Mouse (Mus musculus): ENCODE data around the gene Tmem181a. TPM values are rescaled to one million over a fixed set of nuclear protein-coding genes. Genes with fewer than 3 reads are reported as not detected.
"Not testable (repeated sequence)": the region's sequence is repeated elsewhere in the genome, so short reads cannot be mapped to it uniquely, and the experiment has no call there.

Tmem181a gene
- polyA plus RNA-seq, 1 experiment from 2014 or later, result 60.2 TPM

GRCm38 (mm10) chr17:6271970-6272369 lies 15.3 kb downstream of the Tmem181a start:
- not testable (repeated sequence) for H3K4me3 ChIP-seq (ENCODE audit: low read length); H3K27me3 ChIP-seq (replicated peaks; ENCODE audit: control insufficient read depth, insufficient read depth, low read length); H3K9ac ChIP-seq (ENCODE audit: low read depth, low read length); H3K4me2 ChIP-seq (ENCODE audit: low read length); H3K4me1 ChIP-seq (ENCODE audit: control insufficient read depth, insufficient read depth, low read depth, low read length); H3K9me3 ChIP-seq (ENCODE audit: control insufficient read depth, low read length); H3K27ac ChIP-seq (ENCODE audit: low read depth, low read length); ATAC-seq; H3K36me3 ChIP-seq (ENCODE audit: control insufficient read depth, insufficient read depth, low read length)
- WGBS, result 77% methylated on average over 6 of the region's 6 CpGs

- not testable (repeated sequence) for ATAC-seq
Observed at GRCm38 (mm10) chr17:6274693-6275092, 18.0 kb downstream of the Tmem181a start.

GRCm38 (mm10) chr17:6279205-6279604 lies 22.5 kb downstream of the Tmem181a start:
- H3K4me3 ChIP-seq (ENCODE audit: low read length); H3K36me3 ChIP-seq (ENCODE audit: control insufficient read depth, insufficient read depth, low read length); H3K4me1 ChIP-seq (ENCODE audit: control insufficient read depth, insufficient read depth, low read depth, low read length); H3K27ac ChIP-seq (ENCODE audit: low read depth, low read length); H3K9me3 ChIP-seq (ENCODE audit: control insufficient read depth, low read length); H3K4me2 ChIP-seq (ENCODE audit: low read length); ATAC-seq; H3K9ac ChIP-seq (ENCODE audit: low read depth, low read length); H3K27me3 ChIP-seq (replicated peaks; ENCODE audit: control insufficient read depth, insufficient read depth, low read length): not testable (repeated sequence)
- 76% methylated on average over 8 of the region's 8 CpGs for WGBS

More at GRCm38 (mm10) chr17:6274693-6275092, 18.0 kb downstream of the Tmem181a start:
- not testable (repeated sequence) for H3K4me2 ChIP-seq (ENCODE audit: low read length); H3K27me3 ChIP-seq (replicated peaks; ENCODE audit: control insufficient read depth, insufficient read depth, low read length); H3K4me1 ChIP-seq (ENCODE audit: control insufficient read depth, insufficient read depth, low read depth, low read length); H3K9ac ChIP-seq (ENCODE audit: low read depth, low read length); H3K4me3 ChIP-seq (ENCODE audit: low read length); H3K36me3 ChIP-seq (ENCODE audit: control insufficient read depth, insufficient read depth, low read length); H3K9me3 ChIP-seq (ENCODE audit: control insufficient read depth, low read length); H3K27ac ChIP-seq (ENCODE audit: low read depth, low read length)
- 100% methylated on average over 4 of the region's 6 CpGs for WGBS

- WGBS, result 91% methylated on average over 7 of the region's 10 CpGs
- H3K9ac ChIP-seq (ENCODE audit: low read depth, low read length); H3K4me1 ChIP-seq (ENCODE audit: control insufficient read depth, insufficient read depth, low read depth, low read length); H3K4me2 ChIP-seq (ENCODE audit: low read length); H3K9me3 ChIP-seq (ENCODE audit: control insufficient read depth, low read length); H3K27me3 ChIP-seq (replicated peaks; ENCODE audit: control insufficient read depth, insufficient read depth, low read length); H3K4me3 ChIP-seq (ENCODE audit: low read length); H3K27ac ChIP-seq (ENCODE audit: low read depth, low read length); H3K36me3 ChIP-seq (ENCODE audit: control insufficient read depth, insufficient read depth, low read length); ATAC-seq: not testable (repeated sequence)
Observed at GRCm38 (mm10) chr17:6279772-6280171, 23.1 kb downstream of the Tmem181a start.

GRCm38 (mm10) chr17:6280513-6280912 lies 23.9 kb downstream of the Tmem181a start:
- H3K4me3 ChIP-seq (ENCODE audit: low read length); H3K4me1 ChIP-seq (ENCODE audit: control insufficient read depth, insufficient read depth, low read depth, low read length); H3K4me2 ChIP-seq (ENCODE audit: low read length); H3K9ac ChIP-seq (ENCODE audit: low read depth, low read length); H3K36me3 ChIP-seq (ENCODE audit: control insufficient read depth, insufficient read depth, low read length); ATAC-seq; H3K9me3 ChIP-seq (ENCODE audit: control insufficient read depth, low read length); H3K27me3 ChIP-seq (replicated peaks; ENCODE audit: control insufficient read depth, insufficient read depth, low read length); H3K27ac ChIP-seq (ENCODE audit: low read depth, low read length): not testable (repeated sequence)
- WGBS, result 94% methylated on average over 15 of the region's 19 CpGs

GRCm38 (mm10) chr17:6283137-6283536 lies 26.5 kb downstream of the Tmem181a start:
- H3K27me3 ChIP-seq (replicated peaks; ENCODE audit: control insufficient read depth, insufficient read depth, low read length); H3K27ac ChIP-seq (ENCODE audit: low read depth, low read length); H3K36me3 ChIP-seq (ENCODE audit: control insufficient read depth, insufficient read depth, low read length); H3K9ac ChIP-seq (ENCODE audit: low read depth, low read length); ATAC-seq; H3K9me3 ChIP-seq (ENCODE audit: control insufficient read depth, low read length); H3K4me3 ChIP-seq (ENCODE audit: low read length); H3K4me1 ChIP-seq (ENCODE audit: control insufficient read depth, insufficient read depth, low read depth, low read length); H3K4me2 ChIP-seq (ENCODE audit: low read length): not testable (repeated sequence)
- 96% methylated on average over 7 of the region's 10 CpGs for WGBS

GRCm38 (mm10) chr17:6286169-6286568 lies 29.5 kb downstream of the Tmem181a start:
- H3K9ac ChIP-seq (ENCODE audit: low read depth, low read length); H3K4me3 ChIP-seq (ENCODE audit: low read length); H3K9me3 ChIP-seq (ENCODE audit: control insufficient read depth, low read length); H3K4me2 ChIP-seq (ENCODE audit: low read length); H3K27ac ChIP-seq (ENCODE audit: low read depth, low read length); H3K27me3 ChIP-seq (replicated peaks; ENCODE audit: control insufficient read depth, insufficient read depth, low read length); ATAC-seq; H3K4me1 ChIP-seq (ENCODE audit: control insufficient read depth, insufficient read depth, low read depth, low read length); H3K36me3 ChIP-seq (ENCODE audit: control insufficient read depth, insufficient read depth, low read length): not testable (repeated sequence)
- 94% methylated on average over 5 of the region's 5 CpGs for WGBS

GRCm38 (mm10) chr17:6289045-6289444 lies 32.4 kb downstream of the Tmem181a start:
- H3K9me3 ChIP-seq (ENCODE audit: control insufficient read depth, low read length); H3K27me3 ChIP-seq (replicated peaks; ENCODE audit: control insufficient read depth, insufficient read depth, low read length); H3K36me3 ChIP-seq (ENCODE audit: control insufficient read depth, insufficient read depth, low read length); H3K9ac ChIP-seq (ENCODE audit: low read depth, low read length); H3K4me2 ChIP-seq (ENCODE audit: low read length); H3K4me1 ChIP-seq (ENCODE audit: control insufficient read depth, insufficient read depth, low read depth, low read length); H3K4me3 ChIP-seq (ENCODE audit: low read length); ATAC-seq; H3K27ac ChIP-seq (ENCODE audit: low read depth, low read length): not testable (repeated sequence)
- 92% methylated on average over 7 of the region's 12 CpGs for WGBS

GRCm38 (mm10) chr17:6293882-6294281 lies 37.2 kb downstream of the Tmem181a start:
- H3K36me3 ChIP-seq (ENCODE audit: control insufficient read depth, insufficient read depth, low read length); H3K27ac ChIP-seq (ENCODE audit: low read depth, low read length); ATAC-seq; H3K9ac ChIP-seq (ENCODE audit: low read depth, low read length); H3K4me1 ChIP-seq (ENCODE audit: control insufficient read depth, insufficient read depth, low read depth, low read length); H3K4me3 ChIP-seq (ENCODE audit: low read length); H3K27me3 ChIP-seq (replicated peaks; ENCODE audit: control insufficient read depth, insufficient read depth, low read length); H3K4me2 ChIP-seq (ENCODE audit: low read length); H3K9me3 ChIP-seq (ENCODE audit: control insufficient read depth, low read length): not testable (repeated sequence)
- no CpG with 5 or more reads among the region's 5 CpGs for WGBS
